Mouse (Mus musculus) heart, adult 2 months (tissue): ENCODE measurements around the gene Gm8439.

ENCODE experiments used
- CTCF ChIP-seq: fragments of 200-600 bp; IDR thresholded peaks from 2 replicates; pipeline ENCODE4 v1.8.1; 2022; ENCODE audit warnings: antibody characterized with exemption, mild to moderate bottlenecking, moderate library complexity
- EP300 ChIP-seq: fragments of 200-500 bp; IDR thresholded peaks from 2 replicates; pipeline ENCODE4 v1.6.1; 2011; ENCODE audit warnings: low read depth, low read length, control low read depth; ENCODE audit not compliant: insufficient read depth
- POLR2A ChIP-seq: fragments of 200-500 bp; IDR thresholded peaks from 2 replicates; pipeline ENCODE4 v1.6.1; 2011; ENCODE audit warnings: mild to moderate bottlenecking, low read depth, low read length, control low read depth; ENCODE audit not compliant: insufficient read depth

DNA sequence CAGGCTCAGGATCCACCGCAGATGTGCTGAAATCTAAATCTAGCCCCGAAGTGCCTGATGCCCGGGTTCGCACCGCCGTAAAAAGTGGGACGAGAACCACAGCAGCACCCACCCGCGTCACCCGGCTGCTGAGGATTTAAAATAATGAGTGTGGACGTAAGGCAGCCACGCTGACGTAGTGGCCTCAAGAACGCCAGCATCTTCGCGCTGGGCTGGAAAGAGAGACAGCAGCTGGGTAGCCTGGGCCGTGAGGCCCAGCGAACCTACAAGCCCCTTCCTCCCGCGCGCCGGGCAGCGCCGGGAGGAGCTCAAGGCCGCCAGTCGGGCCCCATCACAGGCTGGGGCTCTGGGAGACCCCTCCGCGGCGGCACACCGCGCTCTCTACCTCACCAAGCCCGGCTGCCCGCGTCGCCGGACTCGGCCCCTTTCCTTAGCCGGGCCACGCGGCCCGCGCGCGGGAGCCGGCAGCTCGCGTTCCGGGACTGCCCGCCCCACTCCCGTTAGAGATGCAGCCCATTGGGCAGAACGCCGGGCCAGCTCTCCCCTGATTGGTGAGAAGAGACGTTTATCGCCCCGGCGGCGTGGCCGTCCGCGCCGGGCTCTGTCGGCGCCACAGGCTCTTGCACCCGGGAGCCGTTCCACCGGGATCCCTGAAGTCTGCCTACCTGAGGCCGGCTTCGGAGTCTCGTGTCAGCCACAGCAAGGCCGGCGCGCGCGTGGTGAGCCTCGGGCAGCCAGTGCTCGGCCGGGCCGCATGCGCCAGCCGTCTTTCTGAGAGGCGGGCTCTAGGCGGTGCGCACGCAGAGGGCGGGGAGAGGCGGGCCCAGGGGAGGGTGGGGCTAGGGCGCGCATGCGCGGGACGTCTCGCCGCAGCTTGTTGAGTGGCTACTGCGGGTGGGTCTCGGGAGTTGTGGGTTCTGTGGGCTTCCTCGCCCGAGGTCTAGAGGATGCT is 18.8 kb upstream of the Gm8439 start, which contains the start of gene Ctps:
- TF ChIP-seq EP300 (no peak), CTCF (no peak), POLR2A (peak; percentile 94)
